Mouse (Mus musculus) Patski (cell line): ENCODE data around the gene Mnat1. TPM values are rescaled to one million over a fixed set of nuclear protein-coding genes. Genes with fewer than 3 reads are reported as not detected.
A peak's percentile ranks its signal among the peaks of the same experiment; 100 is the strongest.

Source experiments
- ATAC-seq: fragments of 100-300 bp; one replicate; pipeline ENCODE4 v1.8.0; 2021
- CTCF ChIA-PET: fragments of 350-600 bp; sonication (Branson Sonifier 250); formaldehyde crosslinking; loops from one replicate; lab custom pipeline; 2022; ENCODE audit warnings: inconsistent platforms; lab: Charles Lee
- POLR2A ChIA-PET: fragments of 350-600 bp; sonication (Branson Sonifier 250); formaldehyde crosslinking; loops from one replicate; lab custom pipeline; 2022; ENCODE audit warnings: antibody characterized with exemption, inconsistent platforms; lab: Charles Lee
- DNase-seq: peaks from one replicate; pipeline ENCODE4 v3.0.0-alpha.2; 2011; ENCODE audit warnings: low read depth, low spot score
- H3K27me3 ChIP-seq: fragments of 371-371 bp; one replicate; pipeline ENCODE4 v1.5.1; 2021
- CTCF ChIP-seq: fragments of 100-300 bp; IDR thresholded peaks from one replicate; pipeline ENCODE4 v1.5.1; 2021
- in situ Hi-C: fragments of 300-500 bp; cut with MboI; formaldehyde crosslinking; loops from 3 replicates; pipeline ENCODE4 v1.11.1; 2018; ENCODE audit warnings: low pct_unique_long_range_greater_than_20kb, mixed read lengths
- polyA plus RNA-seq: library from polyadenylated mRNA; unstranded; gene quantifications from one replicate; pipeline ENCODE4 v1.2.3, GENCODE M21; 2021

Mnat1 gene
- polyA plus RNA-seq, 1 experiment from 2014 or later = 45.3 TPM

DNA sequence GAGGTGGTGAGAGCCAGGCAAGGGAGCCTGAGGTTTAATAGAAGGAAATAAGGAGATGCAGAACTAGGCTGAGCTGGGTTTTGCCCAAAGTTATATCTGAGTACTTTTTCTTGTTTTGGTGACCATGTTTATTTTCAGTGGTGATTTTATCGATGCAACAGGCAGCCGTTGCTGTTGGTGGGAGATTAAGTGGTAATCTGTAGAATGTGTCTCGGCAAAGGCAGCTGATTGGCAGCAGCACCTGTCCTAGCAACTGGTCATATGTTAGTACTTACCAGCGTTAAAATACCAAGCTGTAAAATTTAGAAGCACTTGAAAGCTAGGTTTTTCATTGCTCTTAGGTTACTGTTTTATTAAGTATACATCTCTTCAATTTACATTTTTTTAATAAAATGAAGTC is 83.5 kb downstream of the Mnat1 start:
- no peak for TF ChIP-seq CTCF
- DNase-seq = no peak

DNA sequence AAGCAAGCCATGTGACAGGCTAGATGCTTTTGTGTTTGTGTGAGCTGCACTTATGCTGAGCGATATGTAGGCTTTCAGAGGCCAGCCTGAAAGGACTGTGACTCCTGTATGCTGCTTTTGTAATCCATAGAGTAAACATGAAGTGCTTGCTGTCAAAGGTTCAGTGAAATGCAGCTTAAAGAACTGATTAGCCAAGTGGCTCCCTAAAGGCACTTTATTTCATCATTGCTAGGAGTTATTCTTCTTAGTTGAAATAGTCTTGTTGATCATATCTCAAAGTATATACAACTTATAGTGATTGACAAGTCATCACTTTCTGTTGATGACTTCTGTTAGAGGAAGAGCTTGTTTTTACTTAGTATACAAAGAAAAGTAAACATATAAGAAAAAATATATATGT is 83.9 kb downstream of the Mnat1 start:
- no peak for ATAC-seq
- no peak for TF ChIP-seq CTCF

More for the DNA sequence above, 83.5 kb downstream of the Mnat1 start:
- no peaks in the 10 kb centered on the region for H3K27me3 ChIP-seq
- ChIA-PET POLR2A (no interaction called here), CTCF (interaction anchor here (1.0 kb wide), 1 partner anchor 22 kb away, joined by 3 read pairs; no protein-coding TSS in a partner anchor)
- no peak for ATAC-seq
- in situ Hi-C loops = loop anchor here (10.0 kb wide), 1 partner anchor 152 kb away; the partner anchor contains the start of gene Six1

GRCm38 (mm10) chr12:73208518-73208917 is 85.0 kb downstream of the Mnat1 start:
- DNase-seq (no peak), ATAC-seq (no peak)
- H3K27me3 ChIP-seq = no peaks in the 10 kb centered on the region
- TF ChIP-seq CTCF = no peak
- CTCF ChIA-PET = interaction anchor here (1.5 kb wide), 1 partner anchor 10 kb away, joined by 4 read pairs; no protein-coding TSS in a partner anchor
- POLR2A ChIA-PET = no interaction called here
- in situ Hi-C loops = loop anchor here (10.0 kb wide), 1 partner anchor 154 kb away; the partner anchor contains the start of gene Six1

More for the DNA sequence above, 83.9 kb downstream of the Mnat1 start:
- H3K27me3 ChIP-seq = no peaks in the 10 kb centered on the region
- POLR2A ChIA-PET = no interaction called here
- in situ Hi-C loops = loop anchor here (10.0 kb wide), 1 partner anchor 153 kb away; the partner anchor contains the start of gene Six1
- DNase-seq = no peak
- CTCF ChIA-PET = interaction anchor here (1.0 to 1.5 kb wide), 2 partner anchors 11 to 22 kb away, joined by 3 to 4 read pairs; no protein-coding TSS in a partner anchor

- ChIA-PET POLR2A (no interaction called here), CTCF (interaction anchor here (1.5 kb wide), 1 partner anchor 9 kb away, joined by 4 read pairs; no protein-coding TSS in a partner anchor)
- in situ Hi-C loops = loop anchor here (10.0 kb wide), 1 partner anchor 154 kb away; the partner anchor contains the start of gene Six1
- no peaks in the 10 kb centered on the region for H3K27me3 ChIP-seq
- ATAC-seq (no peak), DNase-seq (no peak)
- TF ChIP-seq CTCF = no peak
Observed at GRCm38 (mm10) chr12:73209117-73209516, 85.6 kb downstream of the Mnat1 start.

DNA sequence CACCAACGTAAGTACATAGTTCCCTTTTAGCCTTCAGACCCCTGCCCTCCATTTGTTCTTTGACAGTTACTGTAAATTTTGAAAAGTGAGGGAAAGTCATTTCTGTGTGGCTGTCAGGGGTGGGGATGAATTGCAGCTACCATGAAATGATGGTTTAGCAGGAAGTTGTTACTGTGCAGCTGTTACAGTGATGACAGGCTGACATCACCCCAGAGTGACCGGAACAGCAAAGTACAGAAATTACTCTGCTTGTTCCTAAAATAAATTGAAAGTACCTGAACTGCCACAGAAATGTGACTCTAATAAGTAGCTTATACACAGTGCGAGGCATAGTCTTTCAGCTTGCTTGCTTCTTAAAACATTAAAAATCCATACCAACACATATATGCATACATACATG is 86.9 kb downstream of the Mnat1 start:
- TF ChIP-seq CTCF = no peak
- POLR2A ChIA-PET = no interaction called here
- no peak for DNase-seq
- no peaks in the 10 kb centered on the region for H3K27me3 ChIP-seq
- in situ Hi-C loops = no loop called here
- no peak for ATAC-seq
- CTCF ChIA-PET = interaction anchor here (1.2 kb wide), 1 partner anchor 21 kb away, joined by 4 read pairs; no protein-coding TSS in a partner anchor

DNA sequence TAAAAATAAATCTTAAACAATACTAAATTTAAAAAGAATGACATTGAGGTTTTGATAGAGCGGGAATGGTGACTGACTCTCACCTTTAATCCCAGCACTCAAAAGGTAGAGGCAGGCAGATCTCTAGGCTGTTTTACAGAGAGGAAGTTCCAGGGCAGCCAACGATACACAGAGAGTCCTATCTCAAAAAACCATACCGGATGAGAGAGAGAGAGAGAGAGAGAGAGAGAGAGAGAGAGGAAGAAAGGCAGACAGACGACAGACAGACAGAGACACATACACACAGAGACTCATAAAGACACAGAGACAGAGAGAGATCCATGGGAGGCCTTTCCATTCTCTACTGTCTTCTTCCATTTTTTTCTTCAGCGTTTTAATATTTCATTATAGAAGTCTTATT is 92.3 kb downstream of the Mnat1 start:
- ChIA-PET POLR2A (no interaction called here), CTCF (no interaction called here)
- no peak for TF ChIP-seq CTCF
- no peaks in the 10 kb centered on the region for H3K27me3 ChIP-seq
- no peak for DNase-seq
- in situ Hi-C loops = no loop called here
- no peak for ATAC-seq

GRCm38 (mm10) chr12:73218632-73219031 is 95.1 kb downstream of the Mnat1 start:
- POLR2A ChIA-PET = interaction anchor here (0.6 to 1.2 kb wide), 2 partner anchors 67 to 107 kb away, joined by 4 read pairs; no protein-coding TSS in a partner anchor
- TF ChIP-seq CTCF = peak; percentile 56
- in situ Hi-C loops = no loop called here
- no peaks in the 10 kb centered on the region for H3K27me3 ChIP-seq
- no peak for ATAC-seq
- CTCF ChIA-PET = interaction anchor here (0.9 to 1.1 kb wide), 4 partner anchors 10 to 232 kb away, joined by 3 to 5 read pairs (median 4); no protein-coding TSS in a partner anchor
- DNase-seq = no peak

GRCm38 (mm10) chr12:73221235-73221634 is 97.7 kb downstream of the Mnat1 start:
- H3K27me3 ChIP-seq = no peaks in the 10 kb centered on the region
- in situ Hi-C loops = no loop called here
- DNase-seq = no peak
- ATAC-seq = no peak
- no peak for TF ChIP-seq CTCF
- ChIA-PET CTCF (no interaction called here), POLR2A (no interaction called here)

DNA sequence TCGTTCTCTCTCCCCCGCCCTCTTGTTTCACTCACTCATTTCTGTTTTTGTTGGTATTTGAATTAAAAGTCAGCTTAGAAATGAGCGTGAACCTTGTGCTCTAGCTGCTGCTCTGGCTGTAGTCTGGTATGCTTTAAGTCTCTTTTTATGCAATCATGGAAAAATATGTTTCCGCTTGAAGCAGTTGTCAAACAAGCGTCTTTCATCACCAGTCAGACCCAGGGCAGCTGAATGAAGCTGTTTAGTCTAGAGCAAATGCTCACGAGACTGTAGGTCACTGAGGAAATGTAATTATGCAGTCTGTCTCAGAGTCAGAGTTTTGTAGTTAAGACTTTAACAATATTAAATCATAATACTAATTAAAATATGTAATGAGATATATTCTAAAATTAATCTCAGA is 100.4 kb downstream of the Mnat1 start:
- no peak for TF ChIP-seq CTCF
- in situ Hi-C loops = no loop called here
- CTCF ChIA-PET = no interaction called here
- POLR2A ChIA-PET = no interaction called here
- DNase-seq = no peak
- H3K27me3 ChIP-seq = no peaks in the 10 kb centered on the region
- ATAC-seq = no peak

GRCm38 (mm10) chr12:73228427-73228826 is 104.9 kb downstream of the Mnat1 start:
- in situ Hi-C loops = no loop called here
- ChIA-PET POLR2A (no interaction called here), CTCF (interaction anchor here (1.3 kb wide), 2 partner anchors 9 to 22 kb away, joined by 3 read pairs; no protein-coding TSS in a partner anchor)
- TF ChIP-seq CTCF = no peak
- DNase-seq = no peak
- no peaks in the 10 kb centered on the region for H3K27me3 ChIP-seq
- ATAC-seq = no peak

DNA sequence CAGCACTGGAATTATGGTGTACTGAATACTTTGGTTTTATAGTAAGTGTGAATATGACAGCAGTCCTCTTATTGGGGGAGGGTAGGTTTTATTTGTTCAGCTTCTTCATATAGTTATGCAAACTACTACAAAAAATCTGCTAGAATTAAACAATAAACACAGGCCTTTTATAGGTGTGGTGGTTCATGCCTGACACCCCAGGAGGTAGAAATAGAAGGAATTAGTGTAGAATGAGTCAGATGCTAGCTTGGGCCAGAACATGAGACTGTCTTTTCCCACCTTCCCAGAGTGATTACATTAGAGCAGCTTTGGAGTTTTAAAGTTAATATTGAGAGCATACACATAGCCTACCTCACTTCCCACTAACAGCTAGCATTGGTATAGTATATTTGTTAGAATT is 106.7 kb downstream of the Mnat1 start:
- ChIA-PET POLR2A (interaction anchor here (0.6 kb wide), 1 partner anchor 678 kb away, joined by 6 read pairs; no protein-coding TSS in a partner anchor), CTCF (interaction anchor here (0.9 to 1.8 kb wide), 3 partner anchors 11 to 41 kb away, joined by 3 to 5 read pairs (median 3); no protein-coding TSS in a partner anchor)
- TF ChIP-seq CTCF = no peak
- peak; percentile 42 for DNase-seq
- in situ Hi-C loops = no loop called here
- no peaks in the 10 kb centered on the region for H3K27me3 ChIP-seq
- ATAC-seq = peak; percentile 60
